Mouse (Mus musculus) limb, embryonic 12.5 days (tissue): ENCODE measurements around the gene Ccdc42. TPM values are rescaled to one million over a fixed set of nuclear protein-coding genes. Genes with fewer than 3 reads are reported as not detected.

Source experiments
- ATAC-seq: fragments of 200-750 bp; cut with Nextera tagmentation; 2 replicates; pipeline ENCODE4 v1.8.0; 2017; ENCODE audit warnings: low read depth, moderate TSS enrichment; ENCODE audit not compliant: insufficient number of reproducible peaks, insufficient read depth, low FRiP score, low TSS enrichment
- H3K27ac ChIP-seq: fragments of 300-500 bp; sonication (generic); 2 replicates; pipeline ENCODE4 v1.5.1; 2016; ENCODE audit warnings: mild to moderate bottlenecking, moderate library complexity
- H3K27me3 ChIP-seq: fragments of 300-500 bp; sonication (generic); 2 replicates; pipeline ENCODE4 v1.6.1; 2016; ENCODE audit warnings: mild to moderate bottlenecking, moderate library complexity
- H3K36me3 ChIP-seq: fragments of 300-500 bp; sonication (generic); 2 replicates; pipeline ENCODE4 v1.6.1; 2016; ENCODE audit warnings: mild to moderate bottlenecking, moderate library complexity
- H3K4me1 ChIP-seq: fragments of 300-500 bp; sonication (generic); replicated peaks from 2 replicates; pipeline ENCODE4 v1.6.1; 2016
- H3K4me2 ChIP-seq: fragments of 300-500 bp; sonication (generic); 2 replicates; pipeline ENCODE4 v1.6.1; 2016; ENCODE audit warnings: mild to moderate bottlenecking, moderate library complexity
- H3K4me3 ChIP-seq: fragments of 300-500 bp; sonication (generic); replicated peaks from 2 replicates; pipeline ENCODE4 v1.5.1; 2016; ENCODE audit warnings: mild to moderate bottlenecking
- H3K9ac ChIP-seq: fragments of 300-500 bp; sonication (generic); replicated peaks from 2 replicates; pipeline ENCODE4 v1.6.1; 2016; ENCODE audit warnings: mild to moderate bottlenecking, moderate library complexity
- H3K9me3 ChIP-seq: fragments of 300-500 bp; sonication (generic); 2 replicates; pipeline ENCODE4 v1.6.1; 2016; ENCODE audit warnings: mild to moderate bottlenecking, moderate library complexity
- WGBS: fragments of 180-500 bp; shearing (Covaris S2); methylation state at CpG from one replicate; pipeline ENCODE4 v1.1.7; 2016; 5-methylcytosine and 5-hydroxymethylcytosine counted together
- polyA plus RNA-seq: library from polyadenylated mRNA; unstranded; fragments of >200 nt; fragmentation: Nextera tagmentation; extraction: Ambion mirVana; gene quantifications from 2 replicates; pipeline ENCODE4 v1.2.1, GENCODE M21; 2016

Gene Ccdc42
- 0.28 and 1.0 TPM in 2 replicates for polyA plus RNA-seq

DNA sequence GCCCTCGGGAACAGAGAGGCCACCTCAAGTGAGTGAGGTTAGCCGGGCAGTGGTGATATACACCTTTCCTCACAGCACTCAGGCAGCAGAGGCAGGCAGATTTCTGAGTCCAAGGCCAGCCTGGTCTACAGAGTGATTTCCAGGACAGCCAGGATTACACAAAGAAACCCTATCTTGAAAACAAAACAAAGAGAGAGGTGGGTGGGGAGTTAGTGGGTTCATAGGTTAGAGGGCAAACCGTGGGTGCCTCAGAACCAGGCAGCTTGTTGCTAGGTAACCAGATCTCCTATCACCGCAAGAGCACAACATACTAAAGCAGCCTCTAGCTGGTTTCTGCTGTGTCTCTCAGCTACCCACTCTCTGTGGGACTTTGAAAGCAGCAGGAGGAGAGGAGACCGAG, at the start of gene Ccdc42:
TSS of gene Ccdc42 (plus strand) at position 301 of the 400 bp plus-strand sequence.
- Histone ChIP-seq H3K9ac (no peak within 1 kb of the TSS), H3K4me2 (no peak within 1 kb of the TSS), H3K27me3 (no peaks in the 10 kb centered on the region), H3K36me3 (no peaks in the 10 kb centered on the region), H3K9me3 (no peaks in the 10 kb centered on the region), H3K4me3 (no peak within 1 kb of the TSS), H3K27ac (no peak within 1 kb of the TSS), H3K4me1 (peaks cover 6% of the 10 kb centered on the region)
- ATAC-seq: no peak
- 80% methylated on average over 5 of the region's 5 CpGs for WGBS

DNA sequence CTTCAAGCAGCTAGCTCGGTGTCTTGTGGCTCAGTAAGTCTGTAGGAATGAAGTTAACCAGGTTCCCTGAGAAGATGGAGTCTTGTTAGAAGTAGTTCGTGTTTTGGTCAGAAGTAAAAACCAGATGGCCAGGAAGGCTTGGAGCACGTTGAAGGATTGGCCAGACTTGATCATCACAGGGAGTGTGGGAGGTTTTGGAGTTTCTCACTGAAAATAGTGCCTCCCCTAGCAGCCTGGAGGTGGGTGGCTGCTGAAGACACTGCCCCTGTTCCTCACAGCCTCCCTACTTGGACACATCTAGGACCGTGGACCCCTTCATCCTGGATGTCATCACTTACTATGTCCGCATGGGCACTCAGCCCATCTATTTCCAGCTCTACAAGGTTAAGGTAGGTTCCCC, 47.2 kb upstream of the Ccdc42 start:
- H3K4me3 ChIP-seq: no peak overlapping the region
- H3K27me3 ChIP-seq: 0 out of 2 replicates have a peak, but pooled peaks cover 6% of the 10 kb centered on the region
- no peaks in the 10 kb centered on the region for H3K4me1 ChIP-seq
- 63% methylated on average over 5 of the region's 5 CpGs for WGBS
- H3K36me3 ChIP-seq: no peaks in the 10 kb centered on the region
- no peak overlapping the region for H3K27ac ChIP-seq
- ATAC-seq: no peak
- H3K9me3 ChIP-seq: no peaks in the 10 kb centered on the region
- H3K4me2 ChIP-seq: no peak overlapping the region
- H3K9ac ChIP-seq: no peak overlapping the region

DNA sequence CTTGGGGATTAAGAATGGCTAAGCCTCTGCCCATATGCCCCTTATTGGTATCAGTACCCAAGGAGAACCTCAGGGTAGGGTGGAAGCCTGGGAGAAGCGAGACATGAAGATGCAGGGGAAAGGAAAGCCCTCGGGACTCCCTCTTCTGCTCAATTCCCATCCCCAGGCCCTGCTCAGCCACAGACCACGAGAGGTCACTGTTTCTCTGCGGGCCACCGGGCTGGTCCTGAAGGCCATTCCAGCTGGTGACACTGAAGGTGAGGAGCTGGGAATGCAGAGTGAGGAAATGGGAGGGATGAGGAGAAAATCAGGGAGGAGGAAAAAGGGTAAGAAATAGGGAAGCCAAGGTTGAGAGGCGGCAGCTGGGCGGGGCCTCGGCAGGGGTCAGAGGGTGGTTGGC, 42.3 kb upstream of the Ccdc42 start:
- Histone ChIP-seq H3K27me3 (peaks cover 12% of the 10 kb centered on the region), H3K27ac (no peak overlapping the region), H3K36me3 (no peaks in the 10 kb centered on the region), H3K9ac (no peak overlapping the region), H3K9me3 (no peaks in the 10 kb centered on the region), H3K4me1 (peaks cover 10% of the 10 kb centered on the region; the same call in 1 of the 2 replicates), H3K4me2 (0 out of 2 replicates have a peak overlapping the region, but pooled peaks have one; percentile 4), H3K4me3 (no peak overlapping the region)
- no peak for ATAC-seq
- WGBS: 4% methylated on average over 8 of the region's 8 CpGs

DNA sequence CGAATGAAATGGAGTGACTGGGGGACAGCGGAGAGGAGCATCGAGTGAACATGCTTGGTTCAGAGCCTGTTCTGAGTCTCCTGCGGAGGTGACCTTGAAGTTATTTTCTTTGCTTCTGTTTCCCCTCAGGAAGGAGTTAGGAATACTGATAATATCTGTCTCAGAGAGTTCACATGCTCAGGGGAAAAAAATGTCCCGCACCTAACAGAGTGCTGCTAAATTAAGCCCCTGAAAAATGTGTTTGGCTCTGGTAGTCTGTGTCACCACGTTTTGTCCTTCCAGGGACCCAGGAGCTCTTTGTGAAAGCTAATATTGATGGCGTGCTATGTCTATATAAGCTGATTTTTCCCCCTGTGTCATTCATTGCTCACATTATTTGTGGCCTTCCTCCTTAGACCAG, 41.6 kb upstream of the Ccdc42 start:
- H3K27me3 ChIP-seq: peaks cover 12% of the 10 kb centered on the region
- H3K4me3 ChIP-seq: no peak overlapping the region
- WGBS: 62% methylated on average over 7 of the region's 7 CpGs
- ATAC-seq: no peak
- H3K27ac ChIP-seq: no peak overlapping the region
- H3K36me3 ChIP-seq: no peaks in the 10 kb centered on the region
- no peak overlapping the region for H3K9ac ChIP-seq
- no peak overlapping the region for H3K4me2 ChIP-seq
- H3K4me1 ChIP-seq: peaks cover 10% of the 10 kb centered on the region; the same call in 1 of the 2 replicates
- H3K9me3 ChIP-seq: no peaks in the 10 kb centered on the region

DNA sequence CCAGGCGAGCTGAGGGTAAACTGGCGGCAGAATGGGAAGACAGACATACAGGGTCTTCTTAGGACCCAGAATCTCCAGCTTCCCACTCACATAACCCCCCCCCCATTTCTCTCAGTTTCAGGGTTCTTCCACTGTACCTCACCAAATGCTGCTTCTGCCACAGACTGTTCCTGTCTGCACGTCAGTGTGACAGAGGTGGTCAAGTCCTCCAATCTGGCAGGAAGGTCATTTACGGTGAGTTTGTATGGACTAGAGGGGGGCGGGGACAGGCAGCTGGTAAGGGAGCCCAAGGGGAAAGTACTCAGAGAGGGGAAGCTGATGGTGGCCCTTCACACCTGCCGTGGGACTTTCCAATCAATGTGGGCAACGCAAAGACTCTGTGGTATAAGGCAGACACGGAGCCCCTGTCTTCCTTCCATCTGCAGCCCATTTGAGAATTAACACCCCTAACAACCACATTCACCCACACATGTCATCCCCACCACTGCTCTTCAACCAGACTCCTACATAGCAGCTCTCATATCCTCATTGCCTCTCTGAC, 41.1 kb upstream of the Ccdc42 start:
- Histone ChIP-seq H3K27ac (no peak overlapping the region), H3K4me3 (no peak overlapping the region), H3K9ac (no peak overlapping the region), H3K27me3 (peaks cover 12% of the 10 kb centered on the region), H3K4me2 (no peak overlapping the region), H3K9me3 (no peaks in the 10 kb centered on the region), H3K4me1 (peaks cover 10% of the 10 kb centered on the region; the same call in 1 of the 2 replicates), H3K36me3 (no peaks in the 10 kb centered on the region)
- 68% methylated on average over 8 of the region's 8 CpGs for WGBS
- no peak for ATAC-seq

DNA sequence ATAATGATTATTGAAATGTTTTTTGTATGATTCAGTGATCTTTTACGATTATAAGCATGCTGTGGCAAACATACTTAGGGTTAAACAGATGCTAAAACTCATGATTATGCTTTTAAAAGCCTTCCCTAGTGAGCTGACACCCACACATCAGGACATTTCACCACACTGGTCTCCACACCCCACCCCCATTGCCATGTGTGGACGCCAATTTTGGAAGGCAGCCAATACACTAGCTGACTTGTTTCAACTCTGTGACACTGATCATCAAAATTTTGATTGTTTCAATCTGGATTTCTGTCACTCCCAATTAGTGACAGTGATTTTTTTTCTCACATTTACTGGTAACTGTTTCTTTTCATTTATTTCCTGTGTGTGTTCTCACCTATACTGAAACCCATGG, 39.3 kb upstream of the Ccdc42 start:
- Histone ChIP-seq H3K36me3 (no peaks in the 10 kb centered on the region), H3K27me3 (peaks cover 12% of the 10 kb centered on the region), H3K4me3 (no peak overlapping the region), H3K9ac (no peak overlapping the region), H3K4me2 (no peak overlapping the region), H3K4me1 (peaks cover 10% of the 10 kb centered on the region; the same call in 1 of the 2 replicates), H3K27ac (no peak overlapping the region), H3K9me3 (no peaks in the 10 kb centered on the region)
- no peak for ATAC-seq
- 50% methylated on average over 2 of the region's 2 CpGs for WGBS

DNA sequence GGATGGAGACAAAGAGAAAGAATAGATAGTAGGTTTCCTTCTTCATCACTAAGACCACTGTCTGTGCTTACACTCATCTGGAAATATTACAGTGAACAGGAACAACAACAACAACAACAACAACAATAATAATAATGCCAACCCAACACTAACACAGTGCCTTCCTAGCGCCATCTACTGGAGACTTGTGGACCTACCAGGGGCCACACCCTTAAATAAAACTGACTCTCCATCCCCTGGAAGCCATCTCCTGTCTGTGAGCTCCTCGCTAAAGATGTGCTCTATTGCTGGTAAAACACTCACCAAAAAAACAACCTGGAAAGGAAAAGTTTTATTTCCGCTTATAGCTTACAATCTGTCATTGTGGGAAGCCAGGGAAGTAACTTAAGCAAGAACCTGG, 37.2 kb upstream of the Ccdc42 start:
- ATAC-seq: no peak
- Histone ChIP-seq H3K27ac (no peak overlapping the region), H3K4me3 (no peak overlapping the region), H3K4me2 (no peak overlapping the region), H3K9ac (no peak overlapping the region), H3K36me3 (no peaks in the 10 kb centered on the region), H3K4me1 (peaks cover 10% of the 10 kb centered on the region; the same call in 1 of the 2 replicates), H3K9me3 (no peaks in the 10 kb centered on the region), H3K27me3 (peaks cover 8% of the 10 kb centered on the region)
- WGBS: 50% methylated on average over 3 of the region's 3 CpGs

DNA sequence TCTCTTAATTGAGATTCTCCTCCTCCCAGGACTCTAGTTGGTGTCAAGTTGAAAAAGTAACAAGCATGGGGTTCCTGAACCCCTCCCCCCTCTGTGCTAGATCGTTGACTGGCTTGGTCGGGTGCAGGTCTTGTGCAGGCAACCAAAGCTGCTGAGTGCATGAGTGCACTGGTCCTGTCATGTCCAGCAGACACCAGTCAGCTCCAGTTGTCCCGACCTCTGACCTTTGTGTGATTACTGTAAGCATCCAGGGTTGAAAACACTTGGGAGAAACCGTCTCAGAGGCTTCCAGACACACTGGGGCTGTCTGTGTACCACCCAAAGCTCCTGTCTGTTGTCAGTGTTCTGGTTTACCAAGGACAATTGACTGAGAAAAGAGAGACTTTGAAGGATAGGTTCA, 36.5 kb upstream of the Ccdc42 start:
- no peak overlapping the region for H3K4me3 ChIP-seq
- H3K27ac ChIP-seq: no peak overlapping the region
- H3K9me3 ChIP-seq: no peaks in the 10 kb centered on the region
- 64% methylated on average over 4 of the region's 4 CpGs for WGBS
- H3K4me2 ChIP-seq: no peak overlapping the region
- peaks cover 14% of the 10 kb centered on the region for H3K27me3 ChIP-seq
- peaks cover 10% of the 10 kb centered on the region; the same call in 1 of the 2 replicates for H3K4me1 ChIP-seq
- H3K9ac ChIP-seq: no peak overlapping the region
- ATAC-seq: no peak
- no peaks in the 10 kb centered on the region for H3K36me3 ChIP-seq

DNA sequence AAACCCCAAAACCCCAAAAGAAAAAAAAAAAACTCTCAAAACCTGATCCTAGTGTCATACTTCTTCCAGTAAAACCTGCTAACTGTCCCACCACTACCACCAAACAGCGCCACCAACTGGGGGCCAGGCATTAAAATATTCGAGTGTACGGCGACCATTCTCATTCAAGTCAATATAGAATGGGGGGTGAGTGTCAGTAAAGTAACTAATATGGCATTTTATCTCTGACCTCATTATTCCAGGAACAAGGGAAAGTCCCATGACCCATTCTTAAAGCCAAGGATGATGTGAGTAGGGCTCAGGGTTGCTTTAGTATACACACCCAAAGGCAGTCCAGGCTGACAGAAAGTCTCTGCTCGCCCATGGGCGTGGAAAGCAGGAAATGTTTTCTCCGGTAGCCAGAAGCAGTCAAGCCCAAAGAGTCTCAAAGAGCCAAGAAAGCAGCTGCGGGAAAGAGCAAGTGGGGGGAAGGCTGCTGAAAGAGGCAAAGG, 32.8 kb upstream of the Ccdc42 start:
- no peaks in the 10 kb centered on the region for H3K9me3 ChIP-seq
- H3K4me3 ChIP-seq: no peak overlapping the region
- WGBS: 42% methylated on average over 8 of the region's 8 CpGs
- ATAC-seq: no peak
- H3K4me1 ChIP-seq: peaks cover 7% of the 10 kb centered on the region; the same call in 1 of the 2 replicates
- H3K27me3 ChIP-seq: peaks cover 38% of the 10 kb centered on the region
- H3K9ac ChIP-seq: no peak overlapping the region
- no peak overlapping the region for H3K4me2 ChIP-seq
- no peak overlapping the region for H3K27ac ChIP-seq
- no peaks in the 10 kb centered on the region for H3K36me3 ChIP-seq

DNA sequence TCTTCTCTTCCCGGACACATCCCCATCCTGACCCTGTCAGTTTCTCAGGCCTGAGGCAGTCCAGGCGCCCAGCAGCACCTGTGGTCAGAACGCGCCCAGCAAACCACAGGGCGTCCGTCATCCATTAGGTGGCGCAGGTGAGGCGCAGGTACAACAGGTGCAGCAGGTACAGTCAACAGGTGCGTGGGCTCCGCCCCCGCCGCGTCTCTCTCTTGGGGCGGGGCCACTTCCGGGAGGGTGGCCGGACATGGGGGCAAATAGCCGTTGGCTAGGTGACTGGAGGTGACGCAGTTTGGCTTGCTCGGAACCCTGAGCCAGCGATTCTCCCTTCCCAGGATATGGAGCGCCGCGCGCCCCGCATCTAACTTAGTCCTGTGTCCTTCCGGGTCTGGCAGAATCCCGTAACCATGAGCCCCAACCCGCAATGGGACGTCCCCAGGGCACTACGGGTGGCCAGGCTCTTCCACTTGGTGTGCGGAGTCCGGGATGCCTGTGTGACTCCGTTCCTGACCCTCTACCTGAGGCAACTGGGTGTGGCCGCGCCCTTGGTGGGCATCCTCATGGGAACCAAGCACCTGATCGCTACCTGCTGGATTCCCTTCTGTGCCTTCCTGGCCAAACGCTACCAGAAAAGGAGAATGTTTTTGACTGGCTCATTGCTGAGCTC, 30.8 kb upstream of the Ccdc42 start, which contains the start of gene Mfsd6l:
TSS of gene Mfsd6l (plus strand) at position 269 of the 667 bp plus-strand sequence.
- Histone ChIP-seq H3K4me3 (peak within 1 kb of the TSS; percentile 20), H3K27ac (no peak within 1 kb of the TSS), H3K4me2 (peak within 1 kb of the TSS; percentile 42), H3K9me3 (no peaks in the 10 kb centered on the region), H3K27me3 (peaks cover 34% of the 10 kb centered on the region), H3K9ac (no peak within 1 kb of the TSS), H3K36me3 (no peaks in the 10 kb centered on the region), H3K4me1 (peaks cover 7% of the 10 kb centered on the region; the same call in 1 of the 2 replicates)
- WGBS: 6% methylated on average over 37 of the region's 37 CpGs
- no peak for ATAC-seq

DNA sequence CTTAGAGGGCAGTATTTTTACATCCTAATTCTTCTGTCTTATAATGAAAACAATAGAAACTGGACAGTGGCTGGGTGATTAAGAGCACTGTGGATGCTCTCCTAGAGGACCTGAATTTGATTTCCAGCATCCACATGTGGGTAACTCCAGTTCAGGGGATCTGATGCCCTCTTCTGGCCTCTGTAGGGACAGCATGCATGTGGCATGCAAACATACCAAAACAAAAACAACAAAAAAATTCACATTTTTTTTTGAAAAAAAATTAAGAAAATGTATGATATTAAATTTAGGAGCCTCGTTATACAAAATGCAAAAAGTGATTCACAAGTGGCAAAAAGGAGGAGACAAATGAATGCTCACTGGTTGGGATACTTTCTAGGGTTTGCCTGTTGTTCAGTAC, 27.3 kb upstream of the Ccdc42 start:
- H3K9ac ChIP-seq: no peak overlapping the region
- H3K9me3 ChIP-seq: no peaks in the 10 kb centered on the region
- H3K27me3 ChIP-seq: peaks cover 32% of the 10 kb centered on the region
- no peaks in the 10 kb centered on the region for H3K36me3 ChIP-seq
- H3K4me3 ChIP-seq: no peak overlapping the region
- no peak overlapping the region for H3K4me2 ChIP-seq
- peaks cover 7% of the 10 kb centered on the region; the same call in 1 of the 2 replicates for H3K4me1 ChIP-seq
- 47% methylated on average over 1 of the region's 1 CpGs for WGBS
- no peak for ATAC-seq
- no peak overlapping the region for H3K27ac ChIP-seq
